Mouse (Mus musculus) G1E-ER4 (cell line): Measurements from ENCODE around the gene Acads. TPM values are rescaled to one million over a fixed set of nuclear protein-coding genes. Genes with fewer than 3 reads are reported as not detected.

Source experiments
- GATA1 ChIP-seq: IDR thresholded peaks from one replicate; pipeline ENCODE4 v1.8.0; 2012; ENCODE audit warnings: low read length, inconsistent platforms
- polyA plus RNA-seq: library from polyadenylated mRNA; stranded (reverse); fragments of >175 nt; gene quantifications from 2 replicates; pipeline ENCODE4 v1.2.3, GENCODE M21; 2012

The Acads gene
- polyA plus RNA-seq, 1 experiment: 69.2 TPM

- peak; percentile 65 for TF ChIP-seq GATA1
Measured at GRCm38 (mm10) chr5:115068671-115069421, 50.3 kb downstream of the Acads start.

DNA sequence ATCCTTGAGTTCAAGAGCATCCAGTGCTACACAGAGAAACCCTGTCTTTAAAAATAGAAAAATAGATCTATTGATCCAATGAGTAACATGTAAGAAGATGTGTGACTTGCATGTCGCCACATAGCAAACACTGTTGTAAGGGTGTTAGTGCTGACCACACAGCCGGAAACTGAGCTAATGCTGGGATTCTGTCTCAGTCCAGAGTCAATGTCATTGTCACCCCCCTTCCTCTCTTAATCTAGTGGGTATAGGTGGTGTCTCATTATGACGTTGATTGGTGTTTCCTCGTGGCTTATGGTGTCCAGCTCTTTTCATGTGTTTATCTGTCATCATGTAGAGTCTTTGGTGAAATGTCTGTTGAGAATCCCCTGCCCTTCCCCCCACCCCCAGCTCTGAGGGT, 52.9 kb downstream of the Acads start:
- no peak for TF ChIP-seq GATA1

GRCm38 (mm10) chr5:115063391-115063790, 55.8 kb downstream of the Acads start:
- no peak for TF ChIP-seq GATA1

DNA sequence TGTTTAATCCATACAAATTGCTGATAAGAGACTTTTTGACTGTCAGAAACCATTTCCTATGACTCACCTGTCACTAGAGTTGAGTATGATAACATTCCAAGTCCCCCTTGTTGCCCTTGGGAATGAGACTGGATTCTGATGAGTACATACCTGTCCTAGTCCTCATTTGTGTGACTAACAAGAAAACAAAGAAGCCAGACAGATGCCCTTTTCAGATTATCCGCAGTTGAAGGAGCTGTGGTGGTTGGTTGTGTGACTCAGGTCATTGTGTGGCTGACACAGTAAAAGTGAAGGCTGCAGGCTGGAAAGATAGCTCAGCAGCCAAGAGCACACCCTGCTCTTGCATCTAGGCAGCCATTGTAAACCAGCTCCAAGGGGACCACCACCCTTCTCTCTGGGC, 56.6 kb downstream of the Acads start:
- no peak for TF ChIP-seq GATA1

DNA sequence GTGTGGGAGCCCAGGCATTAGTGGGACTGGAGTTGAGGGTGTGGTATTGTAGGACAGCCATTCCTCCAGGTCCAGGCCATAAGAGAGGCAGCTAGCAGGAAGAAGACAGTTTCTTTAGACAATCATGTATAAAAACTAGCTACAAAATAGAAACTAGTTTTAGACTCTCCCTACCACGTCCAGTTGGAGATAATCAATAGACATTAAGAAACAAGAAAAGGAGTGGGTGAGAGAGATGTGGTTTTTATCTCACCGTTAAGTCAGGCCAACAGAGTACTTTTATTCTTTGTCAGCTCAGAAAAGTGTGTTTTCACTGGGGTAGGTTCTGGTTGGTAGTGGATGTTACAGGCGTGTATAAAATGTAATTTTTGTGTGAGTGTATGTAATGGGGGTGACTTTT, 58.2 kb downstream of the Acads start:
- no peak for TF ChIP-seq GATA1

Other genes with a start within 250 kb of the Acads start
- not detected in 2 replicates for gene Oasl2, start 222.4 kb downstream of the Acads start, polyA plus RNA-seq
- gene Oasl1, start 196.1 kb downstream of the Acads start, polyA plus RNA-seq: 4.5 and 5.0 TPM in 2 replicates
- 42.9 and 56.7 TPM in 2 replicates for gene 2210016L21Rik, start 177.2 kb downstream of the Acads start, polyA plus RNA-seq
- 0.05 and 0.13 TPM in 2 replicates for gene Hnf1a, start 148.3 kb downstream of the Acads start, polyA plus RNA-seq
- 27.2 and 31.9 TPM in 2 replicates for gene Sppl3, start 108.2 kb downstream of the Acads start, polyA plus RNA-seq
- gene Gm10401, start 21.1 kb downstream of the Acads start, polyA plus RNA-seq: not detected in 2 replicates
- gene Unc119b, start 15.6 kb upstream of the Acads start, polyA plus RNA-seq: 37.8 and 47.6 TPM in 2 replicates
- 61.4 and 64.0 TPM in 2 replicates for gene Mlec, start 38.8 kb upstream of the Acads start, polyA plus RNA-seq
- not detected in 2 replicates for gene Cabp1, start 75.0 kb upstream of the Acads start, polyA plus RNA-seq
- gene Pop5, start 116.5 kb upstream of the Acads start, polyA plus RNA-seq: 24.1 and 32.1 TPM in 2 replicates
- 270 and 383 TPM in 2 replicates for gene Rnf10, start 153.6 kb upstream of the Acads start, polyA plus RNA-seq
- gene Coq5, start 160.3 kb upstream of the Acads start, polyA plus RNA-seq: 23.8 and 27.3 TPM in 2 replicates
- 399 and 435 TPM in 2 replicates for gene Dynll1, start 181.7 kb upstream of the Acads start, polyA plus RNA-seq
- 146 and 183 TPM in 2 replicates for gene Srsf9, start 207.8 kb upstream of the Acads start, polyA plus RNA-seq
- gene Gatc, start 221.8 kb upstream of the Acads start, polyA plus RNA-seq: 16.0 and 21.8 TPM in 2 replicates
- 3.4 and 10.5 TPM in 2 replicates for gene Triap1, start 221.9 kb upstream of the Acads start, polyA plus RNA-seq
- 2,043 and 2,441 TPM in 2 replicates for gene Cox6a1, start 229.6 kb upstream of the Acads start, polyA plus RNA-seq